Mouse (Mus musculus) E14TG2a.4 (cell line): ENCODE data around the gene Fgfr3.

ENCODE experiments used
- CTCF ChIP-seq: conservative IDR thresholded peaks from 2 replicates; pipeline ENCODE4 v1.5.1; 2014; ENCODE audit warnings: low read length
- NANOG ChIP-seq: IDR thresholded peaks from 2 replicates; pipeline ENCODE4 v1.6.1; 2014; ENCODE audit warnings: borderline replicate concordance, low read length, mixed read lengths

- TF ChIP-seq CTCF: no peak
- no peak for TF ChIP-seq NANOG
These were observed 55.7 kb downstream of the Fgfr3 start for GRCm38 (mm10) chr5:33777195-33777594.
